Mouse (Mus musculus): ENCODE measurements at regions not wholly inside any gene's neighbourhood (a gene's known extent, or its start where the extent isn't known, plus 50 kb on each side); places are given as distances from the start of the nearest gene placed in this dataset.

- TF ChIP-seq CTCF (IDR thresholded peaks at IDR 0.05): no peak
- no peak for TF ChIP-seq EP300 (IDR thresholded peaks at IDR 0.05)
Observed at GRCm38 (mm10) chr1:183961383-183961782, 51.7 kb upstream of the Dusp10 start.

Measured in lung, postnatal 0 days (tissue).